Mouse (Mus musculus) megakaryocyte, embryonic 14.5 days (primary cell): ENCODE results near the gene Ydjc. TPM values are rescaled to one million over a fixed set of nuclear protein-coding genes. Genes with fewer than 3 reads are reported as not detected.

Experiments used
- H3K27me3 ChIP-seq: replicated peaks from 2 replicates; pipeline ENCODE3; 2012; ENCODE audit warnings: inconsistent platforms
- H3K36me3 ChIP-seq: replicated peaks from 2 replicates; pipeline ENCODE3; 2012; ENCODE audit warnings: low read length, inconsistent platforms, mixed read lengths
- H3K4me1 ChIP-seq: 2 replicates; pipeline ENCODE4 v1.6.1; 2012; ENCODE audit warnings: inconsistent platforms
- H3K4me3 ChIP-seq: replicated peaks from 2 replicates; pipeline ENCODE3; 2012; ENCODE audit warnings: moderate library complexity, mild to moderate bottlenecking, inconsistent platforms
- H3K9me3 ChIP-seq: 2 replicates; pipeline ENCODE4 v1.6.1; 2012; ENCODE audit warnings: inconsistent platforms
- FLI1 ChIP-seq: IDR thresholded peaks from 2 replicates; pipeline ENCODE4 v1.6.1; 2012; ENCODE audit warnings: low read length, inconsistent platforms, mixed read lengths
- GATA1 ChIP-seq: IDR thresholded peaks from 3 replicates; pipeline ENCODE4 v1.6.1; 2012; ENCODE audit warnings: mixed read lengths, low read length, inconsistent platforms, borderline replicate concordance
- polyA plus RNA-seq: library from polyadenylated mRNA; stranded (reverse); fragments of >175 nt; gene quantifications from 2 replicates; pipeline ENCODE4 v1.2.3, GENCODE M21; 2012; ENCODE audit warnings: low replicate concordance; ENCODE audit not compliant: insufficient read depth

Ydjc gene
- 40.2 and 205 TPM in 2 replicates for polyA plus RNA-seq

- no peak within 1 kb of the TSS for H3K4me3 ChIP-seq
Observed at GRCm38 (mm10) chr16:17144339-17144738, at the start of gene Ydjc. Gene Ydjc (plus strand): TSS chr16:17144621.

GRCm38 (mm10) chr16:17096938-17097337 is 47.5 kb upstream of the Ydjc start:
- Histone ChIP-seq H3K4me1 (peaks cover 16% of the 10 kb centered on the region), H3K36me3 (peaks cover 96% of the 10 kb centered on the region), H3K9me3 (no peaks in the 10 kb centered on the region), H3K4me3 (no peak overlapping the region), H3K27me3 (no peaks in the 10 kb centered on the region)
- TF ChIP-seq FLI1 (no peak), GATA1 (no peak)

More at GRCm38 (mm10) chr16:17144339-17144738, at the start of gene Ydjc:
- H3K36me3 ChIP-seq = peaks cover 5% of the 10 kb centered on the region
- peaks cover 4% of the 10 kb centered on the region for H3K27me3 ChIP-seq
- TF ChIP-seq FLI1 = no peak
- no peaks in the 10 kb centered on the region for H3K9me3 ChIP-seq
- peaks cover 48% of the 10 kb centered on the region for H3K4me1 ChIP-seq

- Histone ChIP-seq H3K9me3 (no peaks in the 10 kb centered on the region), H3K4me1 (peaks cover 19% of the 10 kb centered on the region), H3K4me3 (no peak overlapping the region), H3K36me3 (peaks cover 93% of the 10 kb centered on the region), H3K27me3 (no peaks in the 10 kb centered on the region)
- no peak for TF ChIP-seq GATA1
- no peak for TF ChIP-seq FLI1
Observed at GRCm38 (mm10) chr16:17102630-17103220, 41.7 kb upstream of the Ydjc start.

GRCm38 (mm10) chr16:17104600-17104999 is 39.8 kb upstream of the Ydjc start:
- TF ChIP-seq GATA1 = no peak
- TF ChIP-seq FLI1 = no peak

GRCm38 (mm10) chr16:17110771-17111743 is 33.4 kb upstream of the Ydjc start, which contains the start of gene Ppil2:
Gene Ppil2 (minus strand): TSS chr16:17111257.
- no peaks in the 10 kb centered on the region for H3K27me3 ChIP-seq
- peaks cover 60% of the 10 kb centered on the region for H3K36me3 ChIP-seq
- peak within 1 kb of the TSS; percentile 99 for H3K4me3 ChIP-seq
- H3K4me1 ChIP-seq = peaks cover 24% of the 10 kb centered on the region
- H3K9me3 ChIP-seq = no peaks in the 10 kb centered on the region
- TF ChIP-seq FLI1 (peak; percentile 48), GATA1 (no peak)

More at GRCm38 (mm10) chr16:17104600-17104999, 39.8 kb upstream of the Ydjc start:
- no peaks in the 10 kb centered on the region for H3K27me3 ChIP-seq
- H3K4me3 ChIP-seq = no peak overlapping the region
- peaks cover 19% of the 10 kb centered on the region for H3K4me1 ChIP-seq
- no peaks in the 10 kb centered on the region for H3K9me3 ChIP-seq
- H3K36me3 ChIP-seq = peaks cover 94% of the 10 kb centered on the region

GRCm38 (mm10) chr16:17117309-17117799 is 27.1 kb upstream of the Ydjc start:
- no peaks in the 10 kb centered on the region for H3K27me3 ChIP-seq
- H3K4me1 ChIP-seq = peaks cover 10% of the 10 kb centered on the region
- H3K4me3 ChIP-seq = no peak overlapping the region
- peaks cover 89% of the 10 kb centered on the region for H3K36me3 ChIP-seq
- TF ChIP-seq FLI1 (no peak), GATA1 (no peak)
- no peaks in the 10 kb centered on the region for H3K9me3 ChIP-seq

- Histone ChIP-seq H3K4me1 (peaks cover 48% of the 10 kb centered on the region), H3K9me3 (no peaks in the 10 kb centered on the region), H3K27me3 (no peaks in the 10 kb centered on the region), H3K36me3 (peaks cover 68% of the 10 kb centered on the region), H3K4me3 (no peak overlapping the region)
- TF ChIP-seq FLI1 (no peak), GATA1 (no peak)
Observed at GRCm38 (mm10) chr16:17121569-17121968, 22.9 kb upstream of the Ydjc start.

GRCm38 (mm10) chr16:17124119-17124870 is 20.1 kb upstream of the Ydjc start:
- no peak for TF ChIP-seq FLI1
- TF ChIP-seq GATA1 = no peak
- H3K4me1 ChIP-seq = peaks cover 45% of the 10 kb centered on the region
- H3K36me3 ChIP-seq = peaks cover 43% of the 10 kb centered on the region
- no peaks in the 10 kb centered on the region for H3K27me3 ChIP-seq
- peak overlapping the region; percentile 94 for H3K4me3 ChIP-seq
- no peaks in the 10 kb centered on the region for H3K9me3 ChIP-seq

GRCm38 (mm10) chr16:17124871-17125520 is 19.4 kb upstream of the Ydjc start, which contains the start of gene 2610318N02Rik:
Gene 2610318N02Rik (minus strand): TSS chr16:17125167.
- H3K9me3 ChIP-seq = no peaks in the 10 kb centered on the region
- peaks cover 51% of the 10 kb centered on the region for H3K4me1 ChIP-seq
- peaks cover 43% of the 10 kb centered on the region for H3K36me3 ChIP-seq
- no peak for TF ChIP-seq GATA1
- TF ChIP-seq FLI1 = no peak
- H3K27me3 ChIP-seq = no peaks in the 10 kb centered on the region
- peak within 1 kb of the TSS; percentile 94 for H3K4me3 ChIP-seq
